Mouse (Mus musculus) small intestine, adult 2 months (tissue): ENCODE measurements around the gene Gm21149.
"Not testable (repeated sequence)": the region's sequence is repeated elsewhere in the genome, so short reads cannot be mapped to it uniquely, and the experiment has no call there.

Experiments
- CTCF ChIP-seq: fragments of 200-500 bp; IDR thresholded peaks from 2 replicates; pipeline ENCODE4 v1.5.1; 2012; ENCODE audit warnings: low read depth, mild to moderate bottlenecking, control low read depth, inconsistent platforms, low read length, moderate library complexity, mixed read lengths; ENCODE audit not compliant: insufficient replicate concordance, insufficient read length; ENCODE audit errors: extremely low read depth
- POLR2A ChIP-seq: fragments of 200-500 bp; IDR thresholded peaks from 2 replicates; pipeline ENCODE4 v1.6.1; 2012; ENCODE audit warnings: low read depth, mild to moderate bottlenecking, control low read depth, inconsistent platforms, low read length, moderate library complexity

- not testable (repeated sequence) for TF ChIP-seq CTCF, POLR2A
These were observed 14.6 kb upstream of the Gm21149 start for GRCm38 (mm10) chr5:15490934-15491333.
